Mouse (Mus musculus) kidney, adult 2 months (tissue): ENCODE data around the gene Kcnk4.
A peak's percentile ranks its signal among the peaks of the same experiment; 100 is the strongest.

Experiments used
- CTCF ChIP-seq: fragments of 200-500 bp; conservative IDR thresholded peaks from 2 replicates; pipeline ENCODE4 v1.5.1; 2011; ENCODE audit warnings: low read depth, mild to moderate bottlenecking, control low read depth, low read length, moderate library complexity, mixed read lengths; ENCODE audit not compliant: insufficient read depth, insufficient read length
- POLR2A ChIP-seq: fragments of 200-500 bp; IDR thresholded peaks from one replicate; pipeline ENCODE4 v1.6.1; 2011; ENCODE audit warnings: low read depth, low read length, control low read depth

- no peak for TF ChIP-seq POLR2A
- TF ChIP-seq CTCF, result peak; percentile 63
Measured at GRCm38 (mm10) chr19:6969665-6970381, 35.5 kb upstream of the Kcnk4 start.
